Mouse (Mus musculus) v-Abl transformed pro-B cells (cell line): ENCODE measurements around the gene Zfp260.

ENCODE experiments used
- in situ Hi-C, 2 experiments: fragments of 400-800 bp; cut with MboI; formaldehyde crosslinking; loops; one replicate each; pipeline ENCODE4 v1.15.1; 2025; ENCODE audit not compliant: unreplicated experiment in 2 of 2

The Zfp260 gene

GRCm38 (mm10) chr7:30094646-30095429 is at the start of gene Zfp260:
Gene Zfp260, plus strand, starts transcription at chr7:30094777.
- in situ Hi-C loops, result loop anchor here (10.0 to 25.0 kb wide), 2 partner anchors 80 to 1283 kb away; partner anchors contain the start of gene Hnrnpl (in 1 of the 2)

GRCm38 (mm10) chr7:30048126-30048525 is 46.5 kb upstream of the Zfp260 start:
- in situ Hi-C loops, result no loop called here

DNA sequence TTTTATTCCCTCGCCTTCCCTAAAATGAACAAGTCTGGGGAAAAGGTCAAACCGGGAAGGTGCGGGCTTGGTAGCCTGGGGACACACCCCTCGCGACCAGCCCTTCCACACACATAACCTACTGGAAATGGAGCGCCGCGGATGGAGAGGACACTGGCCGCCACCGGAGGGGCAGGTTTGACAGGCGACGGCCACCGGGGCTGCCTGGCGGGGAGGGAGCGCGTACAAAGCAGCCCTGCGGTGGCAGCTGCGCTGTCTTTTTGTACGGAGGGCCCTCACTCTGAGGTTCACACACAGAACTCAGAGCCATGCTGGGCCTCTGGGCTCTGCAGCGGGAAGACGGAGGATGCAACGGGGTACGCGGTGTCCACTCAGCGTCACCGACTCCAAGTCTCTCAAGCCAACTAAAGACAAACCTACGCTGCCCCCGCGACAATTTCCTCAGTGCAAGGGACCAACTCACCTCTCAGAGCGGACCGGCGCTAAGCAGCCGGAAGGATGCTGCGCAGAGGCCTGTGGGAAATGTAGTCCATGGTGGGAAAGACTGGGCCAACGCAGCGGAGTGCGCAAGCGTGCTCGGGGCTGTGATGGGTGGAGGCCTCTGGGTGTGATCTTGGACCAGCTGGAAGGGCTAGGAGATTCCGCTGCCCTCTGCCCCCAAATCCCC is 43.6 kb upstream of the Zfp260 start, which contains the start of gene Zfp14:
Gene Zfp14 (minus strand): TSS at position 499 of the 667 bp plus-strand sequence.
- in situ Hi-C loops, result no loop called here

GRCm38 (mm10) chr7:30053591-30053990 is 41.0 kb upstream of the Zfp260 start:
- in situ Hi-C loops, result no loop called here

DNA sequence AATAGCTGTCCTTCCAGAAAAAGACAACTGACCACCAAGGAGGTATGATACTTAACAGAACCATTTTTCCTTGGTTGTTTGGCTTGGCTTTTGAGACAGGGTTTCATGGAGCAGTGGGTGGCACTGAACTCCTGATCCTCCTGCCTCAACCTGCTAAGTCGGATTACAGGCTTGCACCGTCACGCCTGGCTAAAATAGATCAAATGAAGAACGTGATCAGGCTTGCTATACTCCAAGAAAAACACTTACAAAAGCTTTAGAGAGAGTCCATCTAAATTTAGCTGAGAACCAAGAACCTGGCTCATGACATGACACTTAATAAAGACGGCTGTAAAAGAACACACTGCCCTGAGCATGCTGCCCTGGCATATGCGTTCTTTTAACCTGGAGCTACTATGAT is 34.2 kb upstream of the Zfp260 start:
- in situ Hi-C loops, result loop anchor here (5.0 to 10.0 kb wide), 2 partner anchors 43 to 46 kb away; no protein-coding TSS in a partner anchor

- in situ Hi-C loops, result loop anchor here (5.0 to 10.0 kb wide), 2 partner anchors 45 to 48 kb away; no protein-coding TSS in a partner anchor
Observed at GRCm38 (mm10) chr7:30062478-30062877, 32.1 kb upstream of the Zfp260 start.

DNA sequence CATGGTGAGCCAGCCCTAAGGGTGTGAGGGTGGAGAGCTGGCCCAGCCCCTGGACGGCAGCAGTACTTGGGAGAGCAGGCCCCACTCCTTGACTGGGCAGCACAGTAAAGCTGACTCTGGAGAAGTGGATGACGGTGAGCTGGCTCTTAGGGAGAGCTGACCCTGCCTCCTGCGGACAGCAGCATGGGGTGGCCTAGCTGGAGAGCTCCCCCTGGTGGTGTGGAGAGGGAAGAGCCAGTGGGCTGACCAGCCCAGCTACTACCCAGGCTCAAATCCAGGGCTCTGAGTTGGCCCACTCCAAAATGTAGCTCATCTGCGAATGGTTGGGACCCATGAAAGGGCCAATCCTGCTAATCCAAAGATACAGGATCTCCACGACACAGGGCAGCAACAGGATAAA is 30.0 kb upstream of the Zfp260 start:
- in situ Hi-C loops, result loop anchor here (5.0 to 10.0 kb wide), 2 partner anchors 47 to 50 kb away; no protein-coding TSS in a partner anchor

- in situ Hi-C loops, result no loop called here
Observed at GRCm38 (mm10) chr7:30072146-30073028, 22.2 kb upstream of the Zfp260 start, which contains the start of gene Zfp82. Gene Zfp82, minus strand, starts transcription at chr7:30072900.

- in situ Hi-C loops, result loop anchor here in 1 of 2 experiments (5.0 to 25.0 kb wide), 2 partner anchors 69 to 1274 kb away; partner anchors contain the start of gene Hnrnpl
Observed at GRCm38 (mm10) chr7:30086524-30086923, 8.1 kb upstream of the Zfp260 start.

DNA sequence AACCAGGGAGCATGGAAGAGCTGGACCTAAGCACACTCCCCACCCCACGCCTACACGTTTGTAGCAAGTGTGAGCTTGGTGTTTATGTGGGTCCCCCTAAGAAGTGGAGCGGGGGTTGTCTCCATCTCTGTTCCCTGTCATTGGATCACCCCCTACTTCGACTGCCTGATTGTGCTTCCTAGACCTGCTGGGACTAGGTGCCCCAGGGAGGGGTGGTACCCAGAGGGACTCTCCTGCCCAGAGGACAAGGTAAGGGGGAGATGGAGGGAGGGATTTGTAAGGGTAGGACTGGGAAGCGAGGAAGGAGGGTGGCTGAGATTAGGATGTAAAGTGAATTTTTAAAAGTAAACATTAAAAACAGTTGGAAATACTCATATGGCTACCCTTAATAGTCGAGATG is 5.2 kb upstream of the Zfp260 start:
- in situ Hi-C loops, result loop anchor here in 1 of 2 experiments (5.0 to 25.0 kb wide), 2 partner anchors 72 to 1277 kb away; partner anchors contain the start of gene Hnrnpl

DNA sequence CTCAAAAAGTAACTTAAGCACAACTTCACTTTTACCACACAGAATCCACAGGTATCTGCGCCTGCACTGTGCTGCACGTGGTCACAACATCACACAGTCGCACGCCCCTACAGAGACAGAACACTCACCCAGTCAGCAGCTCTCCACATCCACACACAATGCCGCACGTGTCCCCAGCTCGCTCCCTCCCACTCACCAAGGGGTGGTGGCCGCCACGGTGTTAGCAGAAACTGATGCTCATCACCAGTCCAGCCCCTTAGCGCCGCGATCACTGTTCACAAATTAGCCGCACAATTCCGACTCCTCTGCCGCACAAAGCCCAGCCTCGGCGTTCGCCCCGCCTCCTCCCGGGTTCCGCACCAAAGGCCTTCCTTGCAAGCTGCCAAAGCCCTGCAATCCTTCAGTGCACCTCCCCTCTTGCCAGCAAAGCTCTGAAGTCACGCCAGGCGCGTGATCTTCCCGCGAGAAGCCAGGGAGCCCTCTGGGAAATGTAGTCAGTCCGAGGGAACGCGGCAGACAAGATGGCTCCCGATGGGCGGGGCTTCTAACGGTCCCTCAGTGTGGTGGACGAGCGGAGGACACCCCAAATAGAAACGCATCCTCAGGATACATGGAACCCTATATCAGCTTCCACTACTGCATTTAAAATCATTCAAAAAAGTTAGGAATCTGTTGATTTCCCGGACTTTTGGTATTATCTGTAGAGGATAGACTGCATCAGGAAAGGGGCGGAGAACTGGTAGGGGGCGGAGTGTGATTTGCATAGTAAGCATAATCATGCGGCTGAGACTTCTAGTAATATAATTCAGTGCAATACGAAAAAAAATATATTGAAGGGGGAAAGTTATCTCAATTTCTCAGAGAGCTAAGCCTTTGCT is 4.2 kb upstream of the Zfp260 start, which contains the start of the genes Gm26920 and Zfp566:
Gene Gm26920 (minus strand): TSS at position 319 of the 878 bp plus-strand sequence.
Gene Zfp566 (minus strand): TSS at position 436 of the 878 bp plus-strand sequence.
- in situ Hi-C loops, result loop anchor here (10.0 to 25.0 kb wide), 2 partner anchors 76 to 1278 kb away; partner anchors contain the start of gene Hnrnpl (in 1 of the 2)

- in situ Hi-C loops, result loop anchor here (10.0 to 25.0 kb wide), 2 partner anchors 76 to 1279 kb away; partner anchors contain the start of gene Hnrnpl (in 1 of the 2)
Observed at GRCm38 (mm10) chr7:30090970-30091585, 3.5 kb upstream of the Zfp260 start.

GRCm38 (mm10) chr7:30092666-30093065 is 1.9 kb upstream of the Zfp260 start:
- in situ Hi-C loops, result loop anchor here (10.0 to 25.0 kb wide), 2 partner anchors 78 to 1280 kb away; partner anchors contain the start of gene Hnrnpl (in 1 of the 2)

GRCm38 (mm10) chr7:30093918-30094415 is 610 bp upstream of the Zfp260 start:
- in situ Hi-C loops, result loop anchor here (10.0 to 25.0 kb wide), 2 partner anchors 79 to 1282 kb away; partner anchors contain the start of gene Hnrnpl (in 1 of the 2)

DNA sequence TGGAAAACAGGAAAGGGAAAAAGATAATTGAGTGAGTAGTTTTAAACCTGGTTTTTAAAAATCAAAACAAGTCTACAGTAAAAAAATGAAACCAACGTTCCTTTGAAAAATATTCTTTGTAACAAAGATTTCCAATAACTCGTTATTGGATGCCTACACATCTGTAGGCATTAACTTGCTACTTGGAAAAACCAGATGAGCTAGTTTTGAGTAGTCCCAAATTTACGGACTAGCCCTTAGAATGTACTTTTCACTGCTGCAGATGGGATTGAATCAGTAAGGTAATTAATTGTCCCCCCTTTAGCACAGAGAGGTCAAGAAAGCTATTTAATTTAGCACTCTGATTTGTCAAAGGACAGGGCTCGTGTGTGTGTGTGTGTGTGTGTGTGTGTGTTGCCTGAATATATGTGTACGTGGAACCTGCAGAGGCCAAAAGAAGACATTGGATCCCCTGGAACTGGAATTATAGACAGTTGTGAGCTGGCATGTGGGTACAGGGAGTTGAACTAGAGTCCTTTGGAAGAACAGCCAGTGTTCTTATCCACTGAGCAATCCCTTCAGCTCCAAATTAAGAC is 1.1 kb downstream of the Zfp260 start:
- in situ Hi-C loops, result loop anchor here (10.0 to 25.0 kb wide), 2 partner anchors 81 to 1283 kb away; partner anchors contain the start of gene Hnrnpl (in 1 of the 2)

- in situ Hi-C loops, result loop anchor here (10.0 to 25.0 kb wide), 2 partner anchors 84 to 1287 kb away; partner anchors contain the start of gene Hnrnpl (in 1 of the 2)
Observed at GRCm38 (mm10) chr7:30099297-30099696, 4.7 kb downstream of the Zfp260 start.

DNA sequence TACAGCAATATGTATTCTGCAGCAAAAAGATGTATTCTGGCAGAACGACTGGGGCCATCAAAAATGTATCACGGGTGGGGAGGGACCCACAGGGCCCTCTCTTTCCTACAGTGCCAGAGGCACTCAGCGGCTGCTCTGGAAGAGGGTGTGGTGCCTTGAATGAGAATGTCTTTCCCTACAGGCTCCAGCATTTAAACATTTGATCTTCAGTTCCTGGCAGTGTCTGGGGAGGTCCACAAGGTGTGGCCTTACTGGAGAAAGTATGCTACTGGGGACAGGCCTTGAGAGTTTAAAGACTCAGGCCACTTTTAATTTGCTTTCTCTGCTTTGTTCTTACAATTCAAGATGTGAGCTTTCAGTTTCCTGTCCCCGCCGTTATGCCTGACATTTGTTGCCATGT is 21.5 kb downstream of the Zfp260 start:
- in situ Hi-C loops, result no loop called here
